Mouse (Mus musculus) embryonic facial prominence, embryonic 11.5 days (tissue): ENCODE results near the gene Zbtb22. TPM values are rescaled to one million over a fixed set of nuclear protein-coding genes. Genes with fewer than 3 reads are reported as not detected.

ENCODE experiments used
- ATAC-seq: fragments of 200-750 bp; cut with Nextera tagmentation; replicated peaks from 2 replicates; pipeline ENCODE4 v1.8.0; 2017; ENCODE audit warnings: low read depth; ENCODE audit not compliant: insufficient number of reproducible peaks, low FRiP score, low TSS enrichment
- DNase-seq: peaks from one replicate; pipeline ENCODE4 v3.0.0-alpha.2; 2015; ENCODE audit warnings: low spot score
- H3K27ac ChIP-seq: fragments of 300-500 bp; sonication (generic); replicated peaks from 2 replicates; pipeline ENCODE4 v1.5.1; 2014; ENCODE audit warnings: mild to moderate bottlenecking, low read depth, low read length, control low read depth
- H3K27me3 ChIP-seq: fragments of 300-500 bp; sonication (generic); 2 replicates; pipeline ENCODE4 v1.6.1; 2014; ENCODE audit warnings: mild to moderate bottlenecking, low read length, moderate library complexity, mixed read lengths; ENCODE audit not compliant: control insufficient read depth, insufficient read depth
- H3K36me3 ChIP-seq: fragments of 300-500 bp; sonication (generic); replicated peaks from 2 replicates; pipeline ENCODE4 v1.6.1; 2014; ENCODE audit warnings: low read depth, mild to moderate bottlenecking, low read length, moderate library complexity, mixed read lengths; ENCODE audit not compliant: control insufficient read depth, insufficient read depth
- H3K4me1 ChIP-seq: fragments of 300-500 bp; sonication (generic); 2 replicates; pipeline ENCODE4 v1.6.1; 2014; ENCODE audit warnings: low read length, mixed read lengths; ENCODE audit not compliant: control insufficient read depth, insufficient read depth
- H3K4me2 ChIP-seq: fragments of 300-500 bp; sonication (generic); 2 replicates; pipeline ENCODE4 v1.6.1; 2014; ENCODE audit warnings: low read depth, mild to moderate bottlenecking, control low read depth, low read length, moderate library complexity
- H3K4me3 ChIP-seq: fragments of 300-500 bp; sonication (generic); 2 replicates; pipeline ENCODE4 v1.5.1; 2014; ENCODE audit warnings: low read depth, low read length, control low read depth
- H3K9ac ChIP-seq: fragments of 300-500 bp; sonication (generic); replicated peaks from 2 replicates; pipeline ENCODE4 v1.6.1; 2014; ENCODE audit warnings: mild to moderate bottlenecking, control low read depth, low read length
- H3K9me3 ChIP-seq: fragments of 300-500 bp; sonication (generic); replicated peaks from 2 replicates; pipeline ENCODE4 v1.6.1; 2016; ENCODE audit warnings: mild to moderate bottlenecking, low read length, inconsistent platforms, mixed read lengths; ENCODE audit not compliant: control insufficient read depth
- WGBS: fragments of 180-500 bp; shearing (Covaris S2); extraction: QIAGEN DNeasy Blood & Tissue Kit; methylation state at CpG from one replicate; pipeline ENCODE4 v1.1.7; 2014; 5-methylcytosine and 5-hydroxymethylcytosine counted together
- polyA plus RNA-seq: library from polyadenylated mRNA; unstranded; fragments of >200 nt; fragmentation: Nextera tagmentation; extraction: Ambion mirVana; gene quantifications from 2 replicates; pipeline ENCODE4 v1.2.1, GENCODE M21; 2014

Gene Zbtb22
- polyA plus RNA-seq, 1 experiment from 2014 or later: 7.3 TPM

GRCm38 (mm10) chr17:33908331-33909076, 7.2 kb upstream of the Zbtb22 start:
- ATAC-seq: peak; percentile 16; the same call in 1 of the 2 replicates

GRCm38 (mm10) chr17:33909077-33909868, 6.4 kb upstream of the Zbtb22 start, which contains the start of gene Daxx:
Gene Daxx (plus strand): TSS chr17:33909414.
- under 1% methylated on average over 68 of the region's 68 CpGs for WGBS
- H3K4me1 ChIP-seq: no peaks in the 10 kb centered on the region
- ATAC-seq: peak; percentile 96

More at GRCm38 (mm10) chr17:33908331-33909076, 7.2 kb upstream of the Zbtb22 start:
- H3K4me2 ChIP-seq: peak overlapping the region; percentile 95
- no peaks in the 10 kb centered on the region for H3K9me3 ChIP-seq
- WGBS: under 1% methylated on average over 43 of the region's 44 CpGs
- peak overlapping the region; percentile 79 for H3K27ac ChIP-seq
- H3K4me3 ChIP-seq: peak overlapping the region; percentile 87
- peak; percentile 49 for DNase-seq
- no peaks in the 10 kb centered on the region; the same call in 1 of the 2 replicates for H3K27me3 ChIP-seq
- peak overlapping the region; percentile 80 for H3K9ac ChIP-seq
- peaks cover 16% of the 10 kb centered on the region for H3K36me3 ChIP-seq
- no peaks in the 10 kb centered on the region for H3K4me1 ChIP-seq

GRCm38 (mm10) chr17:33909869-33910250, 5.8 kb upstream of the Zbtb22 start:
- WGBS: 1% methylated on average over 14 of the region's 14 CpGs
- ATAC-seq (0 out of 2 replicates have a peak, but pooled peaks have one; percentile 2), DNase-seq (peak; percentile 47)
- no peaks in the 10 kb centered on the region; the same call in 1 of the 2 replicates for H3K27me3 ChIP-seq
- peak overlapping the region; percentile 69 for H3K4me2 ChIP-seq
- H3K4me1 ChIP-seq: no peaks in the 10 kb centered on the region
- peak overlapping the region; percentile 89 for H3K9ac ChIP-seq
- no peaks in the 10 kb centered on the region for H3K9me3 ChIP-seq
- H3K4me3 ChIP-seq: peak overlapping the region; percentile 87
- peaks cover 23% of the 10 kb centered on the region for H3K36me3 ChIP-seq
- peak overlapping the region; percentile 78 for H3K27ac ChIP-seq

More at GRCm38 (mm10) chr17:33909077-33909868, 6.4 kb upstream of the Zbtb22 start, which contains the start of gene Daxx:
- Histone ChIP-seq H3K4me3 (peak within 1 kb of the TSS; percentile 87), H3K27ac (peak within 1 kb of the TSS; percentile 79), H3K4me2 (peak within 1 kb of the TSS; percentile 95), H3K36me3 (peaks cover 23% of the 10 kb centered on the region), H3K9ac (peak within 1 kb of the TSS; percentile 89), H3K9me3 (no peaks in the 10 kb centered on the region), H3K27me3 (no peaks in the 10 kb centered on the region; the same call in 1 of the 2 replicates)
- DNase-seq: peak; percentile 99

- DNase-seq: no peak
- Histone ChIP-seq H3K9me3 (no peaks in the 10 kb centered on the region), H3K4me1 (no peaks in the 10 kb centered on the region), H3K9ac (peak overlapping the region; percentile 89), H3K27me3 (no peaks in the 10 kb centered on the region; the same call in 1 of the 2 replicates), H3K27ac (no peak overlapping the region), H3K4me3 (peak overlapping the region; percentile 87), H3K36me3 (peaks cover 23% of the 10 kb centered on the region), H3K4me2 (peak overlapping the region; percentile 69)
- WGBS: 57% methylated on average over 11 of the region's 11 CpGs
- ATAC-seq: no peak
Observed at GRCm38 (mm10) chr17:33910346-33911051, 5.2 kb upstream of the Zbtb22 start.

DNA sequence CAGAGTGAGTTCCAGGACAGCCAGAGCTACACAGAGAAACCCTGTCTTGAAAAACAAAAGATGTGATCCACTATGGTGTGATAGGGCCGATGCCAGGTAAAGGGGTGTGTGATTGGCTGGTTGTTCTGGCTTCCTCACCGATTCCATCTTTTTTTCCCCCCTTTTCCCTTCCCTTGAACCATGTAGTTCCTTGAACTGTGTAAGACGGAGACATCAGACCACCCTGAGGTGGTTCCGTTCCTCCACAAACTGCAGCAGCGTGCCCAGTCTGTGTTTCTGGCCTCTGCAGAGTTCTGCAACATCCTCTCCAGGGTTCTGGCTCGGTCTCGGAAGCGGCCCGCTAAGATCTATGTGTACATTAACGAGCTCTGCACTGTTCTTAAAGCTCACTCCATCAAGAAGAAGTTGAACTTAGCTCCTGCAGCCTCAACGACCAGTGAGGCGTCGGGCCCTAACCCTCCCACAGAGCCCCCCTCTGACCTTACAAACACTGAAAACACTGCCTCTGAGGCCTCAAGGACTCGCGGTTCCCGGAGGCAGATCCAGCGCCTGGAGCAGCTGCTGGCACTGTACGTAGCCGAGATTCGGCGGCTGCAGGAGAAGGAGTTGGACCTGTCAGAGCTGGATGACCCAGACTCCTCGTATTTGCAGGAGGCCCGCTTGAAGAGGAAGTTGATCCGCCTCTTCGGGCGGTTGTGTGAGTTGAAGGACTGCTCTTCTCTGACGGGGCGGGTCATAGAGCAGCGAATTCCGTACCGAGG, 4.5 kb upstream of the Zbtb22 start:
- H3K36me3 ChIP-seq: peaks cover 23% of the 10 kb centered on the region
- ATAC-seq (no peak), DNase-seq (no peak)
- H3K9me3 ChIP-seq: no peaks in the 10 kb centered on the region
- H3K27me3 ChIP-seq: no peaks in the 10 kb centered on the region; the same call in 1 of the 2 replicates
- no peak overlapping the region for H3K27ac ChIP-seq
- H3K4me1 ChIP-seq: no peaks in the 10 kb centered on the region
- WGBS: 93% methylated on average over 31 of the region's 31 CpGs
- no peak overlapping the region for H3K4me2 ChIP-seq
- no peak overlapping the region for H3K9ac ChIP-seq
- H3K4me3 ChIP-seq: no peak overlapping the region

- no peaks in the 10 kb centered on the region for H3K4me1 ChIP-seq
- ATAC-seq (no peak), DNase-seq (no peak)
- H3K9me3 ChIP-seq: no peaks in the 10 kb centered on the region
- H3K4me2 ChIP-seq: no peak overlapping the region
- H3K36me3 ChIP-seq: peaks cover 23% of the 10 kb centered on the region
- H3K4me3 ChIP-seq: no peak overlapping the region; the same call in 1 of the 2 replicates
- 88% methylated on average over 28 of the region's 28 CpGs for WGBS
- no peak overlapping the region for H3K9ac ChIP-seq
- H3K27ac ChIP-seq: no peak overlapping the region
- H3K27me3 ChIP-seq: no peaks in the 10 kb centered on the region
Observed at GRCm38 (mm10) chr17:33911813-33912414, 3.8 kb upstream of the Zbtb22 start.

- ATAC-seq: no peak
- Histone ChIP-seq H3K27me3 (no peaks in the 10 kb centered on the region), H3K36me3 (peaks cover 23% of the 10 kb centered on the region), H3K9ac (no peak overlapping the region), H3K9me3 (no peaks in the 10 kb centered on the region), H3K4me2 (no peak overlapping the region), H3K4me1 (no peaks in the 10 kb centered on the region), H3K4me3 (no peak overlapping the region), H3K27ac (no peak overlapping the region)
- 92% methylated on average over 10 of the region's 10 CpGs for WGBS
- no peak for DNase-seq
Observed at GRCm38 (mm10) chr17:33913264-33913663, 2.4 kb upstream of the Zbtb22 start.
